Mouse (Mus musculus) ES-E14 (cell line): ENCODE measurements around the gene Hmx2. TPM values are rescaled to one million over a fixed set of nuclear protein-coding genes. Genes with fewer than 3 reads are reported as not detected.

ENCODE experiments used
- DNase-seq: peaks from one replicate; pipeline ENCODE4 v3.0.0-alpha.2; 2013; ENCODE audit warnings: low read depth, low spot score
- H3K27ac ChIP-seq: 2 replicates; pipeline ENCODE4 v1.5.1; 2012; ENCODE audit warnings: low read depth, mild to moderate bottlenecking, low read length, moderate library complexity, mixed read lengths; ENCODE audit not compliant: poor library complexity, insufficient read depth, severe bottlenecking
- H3K36me3 ChIP-seq: 2 replicates; pipeline ENCODE4 v1.6.1; 2012; ENCODE audit warnings: mild to moderate bottlenecking, low read length, moderate library complexity, mixed read lengths; ENCODE audit not compliant: control insufficient read depth, poor library complexity, insufficient read depth, severe bottlenecking
- H3K4me1 ChIP-seq, 2 experiments: fragments of 150-350 bp in 1 of 2; sonication (generic) in 1 of 2; 2 replicates each; pipeline ENCODE4 v1.6.1; 2012; ENCODE audit warnings: low read length in 2 of 2, mild to moderate bottlenecking in 1 of 2, mixed read lengths in 1 of 2; ENCODE audit not compliant: control insufficient read depth in 2 of 2, insufficient read depth in 2 of 2, poor library complexity in 1 of 2
- H3K4me3 ChIP-seq, 2 experiments: fragments of 150-350 bp in 1 of 2; sonication (generic) in 1 of 2; 2 replicates each; pipeline ENCODE4 v1.5.1; 2012; ENCODE audit warnings: low read length in 2 of 2, low read depth in 1 of 2, mild to moderate bottlenecking in 1 of 2, mixed read lengths in 1 of 2; ENCODE audit not compliant: insufficient read depth in 1 of 2, poor library complexity in 1 of 2, severe bottlenecking in 1 of 2
- H3K9ac ChIP-seq: 2 replicates; pipeline ENCODE4 v1.6.1; 2012; ENCODE audit warnings: low read depth, mild to moderate bottlenecking, low read length, mixed read lengths; ENCODE audit not compliant: poor library complexity, insufficient read depth, severe bottlenecking
- H3K9me3 ChIP-seq: fragments of 150-350 bp; sonication (generic); 2 replicates; pipeline ENCODE4 v1.6.1; 2012; ENCODE audit warnings: low read depth, mild to moderate bottlenecking, low read length; ENCODE audit not compliant: control insufficient read depth, insufficient read depth
- CHD2 ChIP-seq: IDR thresholded peaks from 2 replicates; pipeline ENCODE4 v1.6.1; 2014; ENCODE audit warnings: mild to moderate bottlenecking, low read depth, low read length, inconsistent platforms
- HCFC1 ChIP-seq: IDR thresholded peaks from 2 replicates; pipeline ENCODE4 v1.6.1; 2012; ENCODE audit warnings: low read length, inconsistent platforms, borderline replicate concordance; ENCODE audit not compliant: insufficient read depth
- MAFK ChIP-seq: IDR thresholded peaks from 2 replicates; pipeline ENCODE4 v1.6.1; 2014; ENCODE audit warnings: mild to moderate bottlenecking, low read depth, low read length, inconsistent platforms; ENCODE audit not compliant: insufficient read depth
- ZC3H11A ChIP-seq: IDR thresholded peaks from 2 replicates; pipeline ENCODE4 v1.6.1; 2012; ENCODE audit warnings: low read depth, mild to moderate bottlenecking, inconsistent platforms, low read length, borderline replicate concordance
- ZNF384 ChIP-seq: IDR thresholded peaks from 2 replicates; pipeline ENCODE4 v1.6.1; 2012; ENCODE audit warnings: low read depth, low read length, inconsistent platforms
- in situ Hi-C, 2 experiments: fragments of 600-800 bp; cut with MboI; formaldehyde crosslinking; loops; one replicate each; pipeline ENCODE4 v1.15.1; 2025; ENCODE audit warnings: low sequenced_read_pairs in 2 of 2, inconsistent platforms in 1 of 2; ENCODE audit not compliant: unreplicated experiment in 2 of 2
- total RNA-seq: library from RNA; depleted of rRNA; stranded (reverse); fragments of 300-350 nt; gene quantifications from 2 replicates; pipeline ENCODE4 v1.2.3, GENCODE M21; 2012

Hmx2 gene
- total RNA-seq, 1 experiment: 0.18 TPM

DNA sequence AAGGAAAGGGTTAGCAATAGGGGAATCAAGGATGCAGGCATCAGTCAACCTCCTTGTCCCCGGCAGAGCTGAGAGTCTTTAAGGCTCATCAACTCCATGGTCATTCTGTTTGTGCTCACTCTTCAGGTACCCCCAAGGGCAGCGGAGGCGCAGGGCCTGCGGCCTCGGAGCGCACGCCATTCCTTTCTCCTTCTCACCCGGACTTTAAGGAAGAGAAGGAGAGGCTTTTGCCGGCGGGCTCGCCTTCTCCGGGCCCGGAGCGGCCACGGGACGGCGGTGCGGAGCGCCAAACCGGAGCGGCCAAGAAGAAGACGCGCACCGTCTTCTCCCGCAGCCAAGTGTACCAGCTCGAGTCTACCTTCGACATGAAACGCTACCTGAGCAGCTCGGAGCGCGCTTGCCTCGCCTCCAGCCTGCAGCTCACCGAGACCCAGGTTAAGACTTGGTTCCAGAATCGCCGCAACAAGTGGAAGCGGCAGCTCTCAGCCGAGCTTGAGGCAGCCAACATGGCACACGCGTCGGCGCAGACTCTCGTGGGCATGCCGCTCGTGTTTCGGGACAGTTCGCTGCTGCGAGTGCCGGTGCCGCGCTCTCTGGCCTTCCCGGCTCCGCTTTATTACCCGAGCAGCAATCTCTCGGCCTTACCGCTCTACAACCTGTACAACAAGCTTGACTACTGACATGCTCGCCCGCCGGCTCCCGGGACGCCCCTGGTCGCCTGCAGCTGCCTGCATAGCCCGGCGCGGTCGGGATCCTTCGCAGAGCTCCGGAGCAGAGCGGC is 6.9 kb downstream of the Hmx2 start:
- no peak for DNase-seq
- Histone ChIP-seq H3K4me3 (peak overlapping the region; percentile 14 to 35; a peak in 2 of 4 replicates), H3K36me3 (no peaks in the 10 kb centered on the region), H3K9ac (0 out of 2 replicates have a peak overlapping the region, but pooled peaks have one; percentile 12), H3K27ac (no peak overlapping the region), H3K9me3 (no peaks in the 10 kb centered on the region), H3K4me1 (peaks cover 0 to 4% of the 10 kb centered on the region in 2 experiments; a peak in 1 of 4 replicates)
- TF ChIP-seq ZNF384: no peak
- no peak for TF ChIP-seq ZC3H11A
- TF ChIP-seq MAFK: no peak
- TF ChIP-seq CHD2: no peak
- no peak for TF ChIP-seq HCFC1
- in situ Hi-C loops: loop anchor here (10.0 kb wide), 1 partner anchor 1039 kb away; the partner anchor contains the start of gene Nkx1-2 (in 2 of the 2)

DNA sequence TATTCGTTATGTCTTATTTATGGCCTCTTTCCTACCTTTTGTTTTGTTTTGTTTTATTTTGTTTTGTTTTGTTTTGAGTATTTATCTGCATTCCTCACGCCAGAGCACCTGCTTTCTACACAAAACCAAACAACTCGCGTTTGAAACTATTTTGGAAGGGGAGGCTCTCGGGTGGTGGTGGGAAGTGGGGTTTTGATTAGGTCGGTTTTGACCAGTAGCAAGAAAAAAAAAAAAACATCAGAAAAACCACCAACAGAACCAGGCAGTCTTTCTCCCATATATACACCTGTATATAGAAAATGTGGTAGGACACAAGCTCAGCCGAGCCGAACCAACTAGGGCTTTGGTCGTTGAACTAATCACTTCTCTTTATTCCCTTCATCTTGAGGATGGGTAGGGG is 7.5 kb downstream of the Hmx2 start:
- H3K4me1 ChIP-seq: peaks cover 0 to 4% of the 10 kb centered on the region in 2 experiments; a peak in 1 of 4 replicates
- TF ChIP-seq HCFC1 (no peak), MAFK (no peak), CHD2 (no peak)
- in situ Hi-C loops: loop anchor here (10.0 kb wide), 1 partner anchor 1039 kb away; the partner anchor contains the start of gene Nkx1-2 (in 2 of the 2)

DNA sequence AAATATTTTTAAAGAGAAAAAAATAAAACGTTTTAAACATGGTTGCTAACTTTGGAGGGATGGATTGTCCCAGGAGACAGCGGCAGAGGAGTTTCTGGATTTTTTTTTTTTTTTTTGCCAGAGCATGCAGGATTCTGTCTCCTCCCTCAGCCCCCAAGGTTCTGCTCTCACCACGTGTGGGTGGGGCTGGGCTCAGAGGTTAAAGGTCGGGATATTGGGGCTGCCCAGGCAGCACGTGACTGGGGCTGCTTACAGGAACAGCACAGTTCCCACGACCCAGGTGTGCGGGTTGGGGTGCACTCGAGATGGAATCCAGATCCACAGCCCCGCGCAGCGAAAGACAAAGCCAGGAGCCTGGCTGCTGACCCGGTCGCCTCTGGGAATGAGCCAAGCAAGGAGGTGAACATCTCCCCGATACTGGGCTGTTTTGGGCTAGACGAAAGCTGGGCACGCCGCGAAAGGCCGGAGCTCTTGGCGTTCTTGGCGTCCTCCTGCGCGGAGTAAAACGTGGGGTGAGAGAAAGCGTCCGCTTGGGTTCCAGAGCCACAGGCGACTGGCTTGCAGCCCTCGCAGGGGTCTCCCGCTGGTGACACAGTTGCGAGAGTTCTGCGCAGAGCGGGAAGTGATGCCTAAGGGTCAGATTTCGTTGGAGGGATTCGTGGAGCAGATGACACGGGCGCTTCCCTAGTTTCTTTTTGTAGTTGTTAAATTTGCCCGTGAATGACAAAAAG is 8.1 kb downstream of the Hmx2 start:
- H3K36me3 ChIP-seq: no peaks in the 10 kb centered on the region
- H3K9ac ChIP-seq: no peak overlapping the region
- H3K27ac ChIP-seq: no peak overlapping the region
- no peaks in the 10 kb centered on the region for H3K9me3 ChIP-seq
- DNase-seq: no peak
- TF ChIP-seq ZNF384 (peak; percentile 84; the same call in 1 of the 2 replicates), MAFK (no peak), ZC3H11A (no peak)
- H3K4me3 ChIP-seq: peak overlapping the region; percentile 47 to 49
- in situ Hi-C loops: loop anchor here (10.0 kb wide), 1 partner anchor 1038 kb away; the partner anchor contains the start of gene Nkx1-2 (in 2 of the 2)
- H3K4me1 ChIP-seq: peaks cover 0 to 4% of the 10 kb centered on the region in 2 experiments; a peak in 1 of 4 replicates

More for the DNA sequence above, 7.5 kb downstream of the Hmx2 start:
- no peak overlapping the region for H3K9ac ChIP-seq
- no peak overlapping the region for H3K4me3 ChIP-seq
- H3K36me3 ChIP-seq: no peaks in the 10 kb centered on the region
- H3K9me3 ChIP-seq: no peaks in the 10 kb centered on the region
- no peak overlapping the region for H3K27ac ChIP-seq
- DNase-seq: no peak

DNA sequence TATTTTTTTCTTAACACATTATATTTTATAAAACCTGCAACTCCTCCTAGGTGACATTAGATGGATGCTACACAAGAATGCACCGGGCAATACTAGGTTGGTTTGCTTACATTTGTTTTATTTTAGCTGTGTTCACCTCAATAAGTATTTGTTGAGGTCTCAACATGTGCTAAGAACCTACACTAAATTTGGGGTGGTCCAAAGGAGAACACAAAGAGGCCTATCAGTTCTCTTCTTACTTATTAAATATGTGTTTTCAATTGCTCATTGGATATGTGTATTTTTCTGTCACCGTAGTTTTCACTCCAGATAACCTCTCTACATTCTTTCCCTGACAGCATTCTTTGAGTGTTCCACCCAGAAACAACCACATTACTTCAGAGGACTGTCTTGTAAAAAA is 9.2 kb downstream of the Hmx2 start:
- peaks cover 0 to 6% of the 10 kb centered on the region in 2 experiments; a peak in 1 of 4 replicates for H3K4me1 ChIP-seq
- no peak overlapping the region for H3K9ac ChIP-seq
- H3K36me3 ChIP-seq: peaks cover 8% of the 10 kb centered on the region
- no peak for DNase-seq
- no peak overlapping the region for H3K27ac ChIP-seq
- no peak for TF ChIP-seq ZNF384
- in situ Hi-C loops: loop anchor here (10.0 kb wide), 1 partner anchor 1037 kb away; the partner anchor contains the start of gene Nkx1-2 (in 2 of the 2)
- no peaks in the 10 kb centered on the region for H3K9me3 ChIP-seq
- no peak overlapping the region for H3K4me3 ChIP-seq
